Mouse (Mus musculus) spleen, postnatal 14 days (tissue): ENCODE results near the gene Xbp1.
"Not testable (repeated sequence)": the region's sequence is repeated elsewhere in the genome, so short reads cannot be mapped to it uniquely, and the experiment has no call there.

ENCODE experiments used
- DNase-seq, 2 experiments: peaks; one replicate each; pipeline ENCODE4 v3.0.0; 2021 to 2022; ENCODE audit warnings: low spot score in 2 of 2

Gene Xbp1

GRCm38 (mm10) chr11:5528841-5529240 lies 8.4 kb downstream of the Xbp1 start:
- DNase-seq, result no peak

DNA sequence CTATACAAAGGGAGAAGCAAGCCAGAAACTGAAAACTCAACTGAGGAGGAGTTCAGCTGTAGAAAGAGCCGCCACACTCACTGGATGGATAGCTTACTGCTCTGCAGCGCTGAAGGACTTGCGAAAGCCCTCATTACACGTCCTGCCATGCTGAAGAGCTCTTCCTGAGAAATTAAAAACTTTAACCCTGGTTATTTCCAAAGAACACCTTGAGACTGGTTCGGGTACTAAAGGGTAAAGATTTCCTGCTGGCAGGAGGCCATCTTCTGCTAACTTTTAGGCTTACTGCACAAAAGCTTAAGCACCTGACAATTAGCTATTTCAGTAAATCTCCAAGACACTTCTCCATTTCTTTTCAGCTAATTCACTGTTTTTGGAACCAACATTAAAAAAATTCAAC lies 9.7 kb downstream of the Xbp1 start:
- no peak for DNase-seq

DNA sequence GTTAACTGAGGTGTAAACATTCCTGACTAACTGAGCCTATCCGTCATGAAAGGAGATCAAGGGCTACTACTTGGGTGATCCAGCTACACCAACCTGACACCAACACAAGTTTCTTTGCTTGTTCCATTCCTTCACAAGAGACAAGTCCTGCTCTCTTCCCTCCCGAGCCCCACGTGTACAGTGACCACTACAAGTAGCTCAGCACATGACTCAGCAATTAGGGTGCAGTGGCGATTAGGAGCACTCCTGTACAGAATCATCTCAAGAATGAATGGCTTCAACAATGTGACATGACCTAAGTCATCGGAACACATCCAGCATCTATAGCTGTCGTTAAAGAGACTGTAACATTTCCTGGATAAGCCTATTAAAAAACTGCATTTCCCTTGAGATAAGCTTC lies 10.3 kb downstream of the Xbp1 start:
- DNase-seq, result no peak

DNA sequence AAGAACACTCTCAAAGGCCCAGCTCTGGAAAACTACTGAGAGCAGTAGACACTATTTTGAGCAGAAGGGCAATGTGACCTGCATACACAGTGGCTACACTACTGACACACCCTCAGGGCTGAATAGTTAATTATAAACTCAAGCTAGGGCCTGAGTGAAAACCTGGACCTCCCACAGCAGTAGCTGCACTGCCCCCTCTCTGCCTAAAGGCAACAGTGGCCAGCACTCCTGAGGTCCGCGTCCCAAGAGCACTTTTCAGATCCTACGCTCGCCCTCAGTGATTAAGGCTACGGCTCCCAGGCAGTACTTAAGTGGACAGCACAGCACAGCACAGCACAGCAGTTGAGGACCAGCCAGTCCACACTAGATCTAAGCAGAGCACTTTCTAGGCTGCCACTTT lies 12.6 kb downstream of the Xbp1 start:
- no peak for DNase-seq

DNA sequence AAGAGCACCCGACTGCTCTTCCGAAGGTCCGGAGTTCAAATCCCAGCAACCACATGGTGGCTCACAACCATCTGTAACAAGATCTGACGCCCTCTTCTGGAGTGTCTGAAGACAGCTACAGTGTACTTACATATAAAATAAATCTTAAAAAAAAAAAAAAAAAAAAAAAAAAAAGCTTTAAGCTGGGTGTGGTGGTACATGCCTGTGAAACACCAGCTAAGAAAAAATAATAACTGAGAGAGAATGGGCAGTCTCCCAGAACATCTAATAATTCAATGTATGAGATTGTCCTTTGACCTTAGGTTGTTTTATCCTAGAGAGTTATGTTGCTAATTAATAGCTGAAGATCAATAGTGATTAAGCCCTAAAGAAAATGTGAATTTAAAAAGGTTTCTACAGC lies 17.0 kb downstream of the Xbp1 start:
- DNase-seq, result not testable (repeated sequence)

DNA sequence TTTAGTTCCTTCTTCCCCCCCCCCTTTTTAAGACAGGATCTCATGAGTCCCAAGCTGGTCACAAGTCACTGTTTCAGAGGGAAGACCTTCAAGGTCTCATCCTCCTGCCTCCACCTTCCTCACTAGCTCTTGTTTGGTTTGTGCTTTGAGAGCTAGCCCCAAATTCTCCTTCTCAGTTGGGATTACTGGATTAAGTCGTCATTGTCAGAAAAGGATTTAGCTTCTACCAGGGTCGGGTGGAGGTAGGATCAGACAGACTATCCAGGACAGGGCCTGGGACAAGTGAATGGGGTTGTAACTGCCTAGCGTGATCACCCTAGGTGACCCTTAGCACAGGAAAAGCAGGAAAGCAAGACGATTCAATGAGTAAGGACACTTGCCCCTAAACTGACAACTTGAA lies 19.9 kb downstream of the Xbp1 start:
- no peak for DNase-seq

GRCm38 (mm10) chr11:5541230-5541798 lies 20.9 kb downstream of the Xbp1 start:
- no peak for DNase-seq

- DNase-seq, result peak; percentile 76 to 84
These were observed 21.5 kb downstream of the Xbp1 start, which contains the start of gene Ccdc117 for GRCm38 (mm10) chr11:5541799-5542481. TSS of gene Ccdc117 (minus strand) at chr11:5542187.

DNA sequence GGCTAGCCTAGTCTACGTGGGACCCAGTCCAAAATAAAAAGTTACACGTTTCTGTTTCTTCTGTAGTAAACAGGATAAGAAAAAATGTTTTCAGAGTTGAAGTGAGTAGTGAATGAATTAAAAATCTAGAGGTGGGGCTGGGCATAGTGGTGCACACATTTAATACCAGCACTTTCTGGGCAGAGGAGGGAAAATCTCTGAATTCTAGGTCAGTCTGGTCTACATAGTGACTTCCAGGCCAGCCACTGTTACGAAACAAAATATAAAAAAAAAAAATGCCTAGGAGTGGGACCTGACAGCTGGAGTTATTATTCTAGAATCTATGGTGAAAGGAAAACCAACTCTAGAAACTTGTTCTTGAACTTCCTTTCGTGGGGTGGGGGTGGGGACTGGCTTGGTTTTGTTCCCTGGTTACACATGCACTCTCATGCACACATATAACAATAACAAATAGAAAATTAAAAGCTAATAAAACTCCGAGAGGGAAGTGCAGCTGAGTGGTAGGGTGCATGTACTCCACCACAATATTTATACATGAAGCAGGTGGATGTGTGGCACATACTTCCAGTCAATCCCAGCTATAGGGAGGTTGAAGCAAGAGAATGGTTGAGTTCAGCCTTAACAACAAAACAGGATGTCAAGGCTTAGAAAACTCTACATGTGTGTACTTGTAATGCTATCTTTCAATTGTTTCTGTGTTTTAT lies 22.2 kb downstream of the Xbp1 start:
- no peak for DNase-seq

GRCm38 (mm10) chr11:5543281-5543680 lies 22.8 kb downstream of the Xbp1 start:
- no peak for DNase-seq

- not testable (repeated sequence) for DNase-seq
These were observed 24.2 kb downstream of the Xbp1 start for GRCm38 (mm10) chr11:5544709-5545108.

DNA sequence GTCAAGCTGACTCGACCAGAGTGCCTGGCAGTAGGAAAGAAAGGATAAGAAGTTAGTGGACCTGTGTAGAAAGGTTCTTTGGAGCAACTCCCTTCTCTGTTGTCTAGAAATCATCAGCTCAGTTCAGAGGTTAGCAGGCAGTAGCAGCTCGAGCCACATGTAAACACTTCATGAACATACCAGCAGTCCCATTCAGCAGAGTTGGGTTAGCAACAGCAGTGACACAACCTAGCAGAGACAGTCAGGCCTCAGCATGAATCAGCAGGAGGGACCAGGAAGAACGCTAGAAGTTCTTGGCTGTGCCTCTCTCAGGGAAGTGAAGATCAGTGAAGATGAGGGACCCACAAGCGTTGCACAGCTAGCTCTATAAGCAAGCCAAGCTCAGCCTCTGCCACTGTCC lies 25.0 kb downstream of the Xbp1 start:
- DNase-seq, result no peak

DNA sequence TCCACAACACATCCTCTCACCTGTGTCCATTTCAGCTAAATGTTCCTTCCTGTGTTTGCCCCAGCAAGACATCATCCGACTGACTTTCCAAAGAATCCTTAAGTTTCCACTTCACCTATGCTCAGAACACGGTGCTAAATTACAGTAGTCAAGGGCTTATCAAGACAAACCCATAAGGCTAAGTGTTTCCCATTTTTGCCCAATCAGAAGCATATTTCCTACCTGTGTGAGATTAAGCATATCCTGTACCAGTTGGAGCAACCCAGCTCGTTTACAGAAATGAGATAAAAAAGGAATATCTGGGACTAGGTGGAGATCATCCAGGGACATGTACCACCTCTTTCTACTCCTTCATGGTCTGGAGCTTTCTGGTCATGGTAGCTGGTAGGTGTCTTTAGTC lies 26.2 kb downstream of the Xbp1 start:
- no peak for DNase-seq

DNA sequence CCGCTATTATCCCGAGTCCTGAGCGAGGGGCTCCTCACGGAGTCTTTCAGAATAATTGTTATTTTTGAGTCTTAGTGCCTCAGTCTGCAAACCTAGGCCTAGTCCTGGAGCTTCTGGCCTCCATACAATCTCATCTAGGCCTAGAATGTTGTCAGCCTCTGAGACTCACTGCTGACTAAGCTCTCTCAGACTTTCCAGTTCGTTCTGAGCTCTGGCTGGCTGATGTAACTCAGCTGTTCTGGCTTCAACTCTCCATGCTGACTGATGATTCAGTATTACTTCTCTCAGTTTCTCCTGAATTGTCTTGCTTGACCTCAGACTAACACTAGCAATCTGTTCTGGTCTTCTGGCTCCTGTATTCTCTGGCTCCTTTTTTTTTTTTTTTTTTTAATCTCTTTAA lies 31.0 kb downstream of the Xbp1 start:
- DNase-seq, result no peak

DNA sequence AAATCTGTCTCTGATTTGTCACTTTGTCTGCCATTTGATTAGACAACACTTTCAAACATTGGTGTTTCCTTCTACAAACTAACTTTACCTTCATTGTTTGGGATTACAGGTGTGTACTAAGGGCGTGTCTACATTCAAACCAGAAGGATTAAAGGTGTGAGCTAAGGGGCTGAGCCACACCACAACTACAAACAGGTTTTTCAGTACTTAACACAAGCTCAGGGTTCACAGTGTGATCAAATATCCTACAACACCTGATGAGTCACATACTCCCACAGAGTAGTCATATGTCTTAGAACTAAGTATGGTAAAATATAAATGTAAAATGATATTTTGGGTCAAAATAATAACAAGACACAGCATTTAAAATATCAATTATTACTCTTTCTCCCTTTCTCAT lies 31.5 kb downstream of the Xbp1 start:
- no peak for DNase-seq

GRCm38 (mm10) chr11:5560273-5560672 lies 39.8 kb downstream of the Xbp1 start:
- DNase-seq, result no peak

- DNase-seq, result no peak
These were observed 42.3 kb downstream of the Xbp1 start for GRCm38 (mm10) chr11:5562625-5563268.

GRCm38 (mm10) chr11:5563898-5564297 lies 43.4 kb downstream of the Xbp1 start:
- DNase-seq, result no peak

GRCm38 (mm10) chr11:5565596-5565995 lies 45.1 kb downstream of the Xbp1 start:
- DNase-seq, result no peak

GRCm38 (mm10) chr11:5566506-5566905 lies 46.0 kb downstream of the Xbp1 start:
- no peak for DNase-seq

GRCm38 (mm10) chr11:5567654-5568053 lies 47.2 kb downstream of the Xbp1 start:
- no peak for DNase-seq

DNA sequence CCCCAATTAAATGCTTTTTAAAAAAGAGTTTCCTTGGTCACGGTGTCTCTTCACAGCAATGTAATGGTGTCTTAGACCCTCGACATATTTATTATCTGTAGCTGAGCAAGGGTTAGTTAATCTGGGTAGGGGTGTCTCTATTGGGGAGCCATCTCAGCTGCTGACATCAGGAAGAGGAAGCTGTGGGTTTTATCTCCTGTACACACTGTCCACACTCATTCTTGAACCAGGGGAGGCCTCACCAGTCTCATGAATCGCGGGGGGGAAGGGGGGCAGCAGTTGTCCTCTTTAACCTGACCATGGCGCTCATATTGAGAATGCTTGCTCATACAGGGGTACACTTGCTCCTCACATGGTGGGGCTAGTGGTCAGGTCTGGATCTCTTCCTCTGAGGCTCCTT lies 47.6 kb downstream of the Xbp1 start:
- no peak for DNase-seq

GRCm38 (mm10) chr11:5569474-5569873 lies 49.0 kb downstream of the Xbp1 start, which contains the start of gene Ankrd36:
TSS of gene Ankrd36 (plus strand) at chr11:5569684.
- DNase-seq, result no peak
